Mouse (Mus musculus) adrenal gland, adult 18-20 months (tissue): Measurements from ENCODE around the gene Ttc6. TPM values are rescaled to one million over a fixed set of nuclear protein-coding genes. Genes with fewer than 3 reads are reported as not detected.
A peak's percentile ranks its signal among the peaks of the same experiment; 100 is the strongest.

Experiments
- DNase-seq, 2 experiments: peaks; one replicate each; pipeline ENCODE4 v3.0.0; 2021 to 2022; ENCODE audit warnings: low spot score in 2 of 2
- long read RNA-seq, 2 experiments: library from polyadenylated mRNA; stranded (forward); transcript quantifications; one replicate each; pipeline ENCODE4 v2.0.0; 2021
- total RNA-seq, 2 experiments: library from RNA; stranded (reverse); gene quantifications; 1 replicate in 1 of 2; 2 replicates in 1 of 2; pipeline ENCODE4 v1.2.3; 2021

Gene Ttc6
- not detected for total RNA-seq
- long read RNA-seq, experiment 1, result 0 reads
- long read RNA-seq, experiment 2, result 0 reads

DNA sequence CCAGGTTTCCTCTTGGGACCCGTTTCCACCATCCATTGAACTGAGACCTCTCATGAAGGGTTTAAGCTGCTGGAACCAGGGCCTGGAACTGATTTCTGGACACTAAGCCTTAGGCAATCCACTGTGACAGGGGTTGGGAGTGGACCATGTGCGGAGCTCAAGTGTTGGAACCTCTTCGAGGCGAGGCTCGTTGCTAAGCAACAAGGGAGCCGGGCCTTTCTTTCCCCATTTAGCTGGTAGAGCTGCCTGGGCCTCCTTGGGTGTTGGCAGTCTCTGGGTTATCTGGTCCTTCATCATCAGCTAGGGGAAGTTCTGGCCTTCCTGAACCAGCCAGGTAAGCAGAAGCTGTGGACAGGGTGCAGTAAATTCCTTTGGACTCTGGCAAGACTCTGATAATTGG lies at the start of gene Ttc6:
TSS of gene Ttc6 (plus strand) at position 205 of the 400 bp plus-strand sequence.
- DNase-seq, result no peak

DNA sequence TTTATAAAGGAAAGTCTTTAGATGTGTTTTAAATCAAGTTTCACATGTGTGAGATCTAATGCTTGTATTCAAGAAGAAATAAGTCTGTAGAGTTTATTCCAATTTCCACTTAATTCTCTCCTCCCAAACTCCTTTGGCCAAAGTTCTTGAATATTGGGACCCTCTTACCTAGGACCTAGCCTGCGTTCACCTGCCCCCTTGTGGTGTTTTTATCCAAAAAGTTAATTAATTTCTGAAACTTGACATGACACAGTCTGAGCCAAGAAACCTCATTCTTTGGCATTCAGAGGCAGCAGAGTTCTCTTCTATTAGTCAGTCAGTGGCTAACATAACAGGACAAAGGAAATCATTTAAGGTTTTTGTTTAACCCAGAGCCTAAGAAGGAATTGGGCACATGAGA lies 49.4 kb upstream of the Ttc6 start:
- no peak for DNase-seq

DNA sequence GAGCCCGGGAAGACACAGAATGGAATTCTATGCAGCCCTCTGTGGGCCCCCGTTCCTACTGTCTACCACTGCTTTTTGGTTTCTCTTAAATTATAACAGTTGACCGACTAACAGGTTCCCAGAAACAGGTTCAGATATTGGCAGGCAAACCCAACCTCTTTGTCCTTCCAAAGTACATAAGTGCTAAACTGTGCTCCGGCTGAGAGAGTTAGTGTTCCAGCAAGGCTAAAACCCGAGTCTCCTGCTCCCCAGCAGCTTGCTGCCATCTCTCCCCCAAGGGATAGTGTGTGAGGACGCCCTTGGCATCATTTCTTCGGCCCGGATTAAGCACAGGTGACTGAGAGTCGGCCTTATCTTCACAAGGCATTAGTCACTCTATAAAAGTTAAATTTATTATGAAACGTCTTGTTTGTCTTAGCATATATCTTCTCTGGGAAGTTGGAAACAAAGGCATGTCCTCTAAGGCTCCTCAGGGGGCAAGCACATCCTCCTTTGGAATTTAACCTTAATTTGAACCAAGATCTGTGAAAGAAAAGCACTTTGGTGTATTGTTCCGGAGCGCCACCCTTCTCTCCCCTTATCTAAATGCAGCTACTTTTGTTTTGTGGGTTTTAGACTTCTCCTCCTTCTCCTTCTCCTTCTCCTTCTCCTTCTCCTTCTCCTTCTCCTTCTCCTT lies 48.1 kb upstream of the Ttc6 start:
- no peak for DNase-seq

DNA sequence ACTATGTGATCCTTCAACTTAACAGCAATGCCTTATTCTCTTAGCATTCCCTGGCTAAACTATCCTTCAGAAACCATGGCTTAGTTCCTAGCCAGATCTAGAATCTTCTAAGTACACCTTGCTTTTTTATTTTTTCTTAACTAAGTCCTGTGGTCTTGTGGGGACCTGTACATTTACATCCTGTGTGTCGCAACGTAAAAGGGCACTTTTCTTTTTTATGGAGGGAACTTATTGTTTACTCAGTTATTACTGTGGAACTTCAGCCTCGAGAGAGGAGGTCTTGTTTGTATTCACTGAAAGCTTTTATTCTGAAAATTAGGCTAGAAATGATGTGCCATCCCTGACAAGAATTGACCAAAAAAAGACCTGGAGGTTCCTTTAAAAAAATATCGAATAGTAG lies 35.6 kb upstream of the Ttc6 start:
- no peak for DNase-seq

DNA sequence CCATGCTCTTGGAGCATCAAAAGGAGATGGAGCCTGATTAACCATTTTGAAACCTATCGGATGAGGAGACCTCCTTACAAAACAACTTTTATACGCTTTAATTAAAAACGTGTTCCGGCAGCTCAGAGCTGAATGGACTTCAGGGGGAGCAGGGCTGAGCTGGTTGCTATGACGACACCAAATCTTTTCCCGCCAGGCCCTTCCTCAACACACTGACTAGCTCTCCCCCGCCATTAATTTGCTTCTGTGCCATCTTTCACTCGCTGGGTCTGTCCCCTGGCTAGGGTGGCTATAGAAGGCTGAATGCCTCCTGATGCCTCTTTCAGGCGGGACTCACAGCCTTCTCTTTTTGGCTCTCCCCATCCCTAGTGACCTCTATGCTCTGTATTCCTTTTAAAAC lies 33.4 kb upstream of the Ttc6 start:
- no peak for DNase-seq

DNA sequence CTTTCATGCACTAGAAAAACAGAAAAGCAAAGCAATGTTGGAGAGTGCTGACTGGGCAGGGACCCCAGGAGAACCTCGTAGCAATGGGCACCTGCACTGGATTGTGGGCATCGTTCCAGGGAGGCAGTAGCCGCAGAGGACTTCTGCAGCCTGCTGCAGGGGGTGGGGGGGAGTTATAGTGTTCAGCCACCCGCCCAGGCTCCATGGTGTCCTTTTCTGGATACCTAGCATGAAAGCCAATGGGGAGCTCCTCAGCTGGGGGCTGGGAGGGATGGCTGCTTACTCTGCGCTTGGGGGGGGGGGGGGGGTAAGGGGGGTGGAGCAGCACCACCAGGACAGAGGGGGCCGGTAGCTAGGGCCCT lies 29.4 kb upstream of the Ttc6 start:
- DNase-seq, result no peak

DNA sequence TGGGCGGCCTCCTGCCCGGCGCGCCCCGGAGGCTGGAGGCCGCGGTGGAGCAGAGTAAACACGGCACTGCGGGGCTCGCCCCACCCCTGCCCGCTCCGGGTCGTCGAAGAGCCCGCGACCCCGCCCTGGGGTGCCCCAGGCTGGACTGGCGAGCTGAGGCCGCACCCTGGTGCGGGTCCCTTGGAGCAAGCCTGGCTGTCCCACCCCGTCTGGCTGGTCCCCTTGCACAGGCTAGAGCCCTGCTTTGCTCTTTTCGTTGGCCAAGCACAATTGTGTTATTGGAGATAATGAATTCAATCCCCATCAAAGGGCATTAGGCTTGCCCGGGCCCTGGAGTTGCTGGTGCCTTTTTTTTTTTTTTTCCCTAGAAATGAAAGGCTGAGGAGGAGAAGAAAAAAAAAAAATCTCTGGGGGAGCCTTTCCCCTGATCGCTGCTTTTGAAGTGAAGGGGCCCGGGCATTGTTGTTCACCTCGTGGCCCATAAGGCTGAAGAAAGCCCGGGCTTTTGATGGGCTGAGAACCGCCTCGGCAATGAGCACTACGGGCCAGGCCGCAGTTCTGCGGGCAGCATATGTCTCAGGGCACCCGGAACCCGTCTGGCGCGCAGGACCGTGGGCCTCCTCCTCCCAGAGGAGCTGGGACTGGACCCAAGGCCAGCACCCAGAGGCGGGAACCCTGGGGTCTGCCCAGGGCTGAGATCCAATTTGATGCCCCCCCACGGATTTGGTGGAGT lies 28.9 kb upstream of the Ttc6 start:
- DNase-seq, result no peak

DNA sequence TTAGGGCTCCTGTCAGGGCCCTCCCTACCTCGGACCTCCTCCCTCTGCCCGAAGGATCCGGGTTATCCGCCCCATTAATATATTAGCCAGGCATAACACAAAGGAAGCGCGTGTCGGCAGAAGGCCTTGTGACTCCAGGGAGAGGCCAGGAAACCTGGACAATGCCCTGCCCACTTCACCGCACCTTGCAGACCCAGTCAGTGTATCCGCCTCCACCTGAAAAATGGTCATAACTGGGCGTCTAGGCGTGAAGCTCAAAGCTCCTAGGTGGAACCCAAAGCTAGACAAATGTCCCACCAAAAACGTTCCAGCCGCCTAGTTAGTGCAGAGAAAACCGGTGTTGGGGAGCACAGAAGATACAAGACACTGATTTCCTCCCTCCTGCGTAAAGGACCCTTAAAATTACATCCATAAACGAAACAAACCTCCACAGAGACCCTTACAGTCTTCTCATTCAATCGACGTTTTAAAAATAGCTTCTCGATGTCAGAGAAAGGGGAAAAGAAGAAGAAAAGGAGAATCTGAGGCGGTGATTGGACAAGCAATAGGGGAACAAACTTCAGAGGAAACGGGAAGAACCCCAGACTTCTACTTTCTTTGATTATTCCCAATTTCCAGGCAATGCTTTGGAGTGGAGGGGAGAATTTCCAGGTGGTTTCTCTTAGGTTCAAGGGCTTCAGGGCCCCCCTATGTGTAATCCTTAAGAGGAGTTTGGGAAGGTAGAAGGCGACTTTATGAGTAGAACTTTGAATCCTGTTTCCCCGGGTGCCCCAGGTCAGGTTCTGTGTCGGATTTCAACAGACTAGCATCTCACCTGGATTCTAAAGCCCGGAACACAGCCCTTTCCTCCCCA lies 27.6 kb upstream of the Ttc6 start:
- no peak for DNase-seq

DNA sequence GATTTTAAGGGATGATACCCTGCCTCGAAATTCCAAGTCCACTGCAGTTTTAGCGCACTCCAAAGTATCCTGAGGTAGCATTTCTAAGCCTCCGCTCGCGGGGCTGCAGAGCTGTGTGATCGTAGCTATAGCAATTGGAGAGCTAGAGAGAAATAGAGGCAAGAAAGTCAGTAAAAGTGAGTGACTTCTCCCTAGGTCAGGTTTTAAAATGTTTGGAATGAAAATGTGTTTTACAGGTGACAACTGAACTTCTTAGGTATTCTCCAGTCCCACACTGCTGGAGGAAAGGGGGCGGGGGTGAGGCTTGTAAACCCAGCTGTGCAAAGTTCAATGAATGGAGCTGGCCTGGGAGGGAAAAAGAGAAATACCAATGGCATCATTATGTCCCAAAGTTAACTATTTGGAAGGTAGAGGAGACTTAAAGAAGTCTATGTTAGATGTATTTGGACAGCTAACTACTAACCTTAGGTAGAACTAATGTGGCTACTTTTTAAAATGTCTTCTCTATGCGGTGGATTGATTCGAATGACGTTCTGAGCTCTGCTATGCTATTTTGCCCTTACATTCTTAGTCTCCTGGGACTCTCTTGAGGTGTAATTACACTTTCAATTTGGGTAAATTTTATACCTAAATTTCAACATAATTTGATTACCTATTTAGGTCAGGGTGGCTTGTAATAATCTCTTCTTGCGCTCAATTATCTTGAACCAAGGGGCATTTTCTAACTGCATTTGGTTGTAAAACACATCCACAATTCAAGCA lies 26.8 kb upstream of the Ttc6 start:
- no peak for DNase-seq

DNA sequence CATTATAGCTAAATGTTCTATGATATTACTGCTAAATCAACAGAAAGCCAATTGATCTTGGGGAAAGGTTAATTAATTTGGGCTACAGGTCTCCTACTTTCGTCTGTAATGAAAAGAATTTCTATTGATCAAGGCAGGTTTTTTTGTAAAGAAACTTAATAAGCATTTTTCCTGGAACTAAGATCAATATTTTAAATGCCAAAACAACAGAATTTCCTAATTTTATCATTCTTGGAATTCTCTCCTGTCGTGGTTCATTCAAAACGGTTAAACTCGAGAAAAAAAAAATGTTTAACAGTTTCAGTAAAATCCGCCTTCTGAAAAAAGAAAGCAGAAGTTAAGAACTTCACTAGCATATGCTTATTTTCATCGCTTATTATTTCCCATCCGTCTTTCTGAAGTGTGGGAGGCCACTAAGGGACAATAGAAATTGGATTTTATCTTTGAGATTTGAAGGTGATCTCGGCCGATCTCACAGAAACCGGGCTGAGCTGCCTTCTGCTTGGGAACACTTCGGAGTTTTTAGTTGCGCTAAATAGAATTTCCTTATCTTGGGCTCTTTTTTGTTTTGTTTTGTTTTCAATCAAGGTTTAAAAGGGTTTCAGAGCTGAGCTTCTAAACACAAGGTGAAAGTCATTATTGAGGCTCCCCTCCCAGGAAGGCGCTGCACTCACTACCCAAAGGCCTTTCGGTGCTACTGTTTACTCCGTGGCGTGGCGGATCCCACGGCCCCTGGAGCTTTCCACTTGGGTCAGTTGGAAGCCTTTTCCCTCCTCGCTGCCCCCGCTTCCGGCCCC lies 25.9 kb upstream of the Ttc6 start:
- DNase-seq, result no peak

DNA sequence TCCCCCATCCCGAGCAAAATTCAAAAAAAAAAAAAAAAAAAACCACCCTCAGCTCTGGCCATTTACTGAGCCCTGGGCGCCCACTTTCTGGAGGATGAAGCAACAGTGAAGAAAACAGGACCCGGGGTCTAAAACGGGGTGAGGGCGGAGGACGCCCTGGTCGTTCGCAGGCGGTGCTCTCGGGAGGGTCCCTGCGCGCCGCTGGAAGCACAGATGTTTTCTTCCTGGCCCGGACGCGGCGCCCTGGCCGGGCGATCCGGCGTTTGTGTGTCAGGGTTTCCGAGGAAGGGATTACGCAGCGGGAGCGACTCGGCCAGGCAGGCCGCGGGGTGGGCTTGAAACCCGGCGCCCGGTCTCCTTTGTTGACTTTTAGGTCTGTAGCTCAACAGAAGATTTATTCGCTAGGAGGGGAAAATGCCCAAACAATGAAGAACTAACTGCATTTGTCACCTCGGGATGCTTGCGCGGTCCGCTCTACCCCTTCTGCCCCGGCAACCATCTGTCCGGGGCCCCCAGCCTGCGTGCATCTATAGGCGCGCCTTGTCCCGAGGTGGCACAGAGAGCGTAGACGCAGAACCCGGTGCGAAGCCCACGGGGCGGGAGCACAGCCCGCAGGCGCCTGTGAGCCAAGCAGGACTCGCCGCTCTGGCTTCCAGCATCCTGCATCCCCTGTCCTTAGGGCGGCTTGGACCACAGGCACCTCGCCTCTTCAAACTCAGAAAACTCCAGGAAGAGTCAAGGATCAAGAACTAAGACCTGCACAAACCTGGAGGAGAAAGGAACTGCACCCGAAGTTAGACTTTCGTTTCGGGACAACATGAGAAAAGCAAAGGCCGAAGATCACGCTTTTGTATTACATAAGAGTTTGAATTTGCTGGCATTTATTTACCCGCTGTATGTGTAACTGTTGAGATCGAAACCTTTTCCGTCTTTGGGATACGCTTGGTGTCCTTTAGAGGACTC lies 25.0 kb upstream of the Ttc6 start:
- DNase-seq, result no peak

DNA sequence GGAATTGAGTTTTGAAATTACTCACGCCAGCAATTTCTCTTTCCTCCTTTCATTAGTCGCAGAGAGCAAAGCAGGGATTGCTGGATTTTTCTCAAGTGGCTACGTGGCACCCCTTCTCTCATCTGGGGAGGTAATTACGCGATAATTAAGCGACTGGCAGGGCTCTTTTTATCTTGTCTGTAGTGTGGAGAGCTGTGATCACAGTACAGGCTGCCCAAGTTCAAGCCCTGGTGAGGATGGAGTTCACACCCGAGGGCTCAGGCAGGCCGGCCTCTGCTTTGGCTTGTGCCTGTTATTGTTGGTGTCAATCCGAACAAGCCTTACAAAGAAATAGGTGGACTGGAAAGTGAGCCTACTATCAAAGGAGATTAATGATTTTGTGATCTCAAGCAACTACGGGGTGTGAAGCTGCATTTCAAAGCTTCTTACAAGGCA lies 24.3 kb upstream of the Ttc6 start:
- no peak for DNase-seq

DNA sequence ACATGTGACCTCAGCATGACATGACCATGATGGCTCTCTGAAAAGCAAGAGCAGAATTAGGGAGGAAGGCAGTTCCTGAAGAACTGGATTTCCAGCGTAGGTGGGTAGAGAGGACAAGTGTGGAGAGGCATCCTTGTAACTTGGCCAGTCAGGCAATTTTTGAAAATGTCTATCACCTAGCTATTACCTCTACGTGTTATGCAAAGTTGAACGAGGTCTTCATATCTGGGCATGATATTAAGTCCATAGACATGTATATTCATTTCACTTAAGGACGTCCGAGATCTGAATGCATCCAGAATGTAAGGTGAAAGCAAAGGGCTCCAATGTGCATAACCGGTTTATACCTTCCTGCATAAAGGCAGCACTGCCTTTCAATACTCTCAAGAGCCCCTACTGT lies 22.8 kb upstream of the Ttc6 start:
- DNase-seq, result no peak

DNA sequence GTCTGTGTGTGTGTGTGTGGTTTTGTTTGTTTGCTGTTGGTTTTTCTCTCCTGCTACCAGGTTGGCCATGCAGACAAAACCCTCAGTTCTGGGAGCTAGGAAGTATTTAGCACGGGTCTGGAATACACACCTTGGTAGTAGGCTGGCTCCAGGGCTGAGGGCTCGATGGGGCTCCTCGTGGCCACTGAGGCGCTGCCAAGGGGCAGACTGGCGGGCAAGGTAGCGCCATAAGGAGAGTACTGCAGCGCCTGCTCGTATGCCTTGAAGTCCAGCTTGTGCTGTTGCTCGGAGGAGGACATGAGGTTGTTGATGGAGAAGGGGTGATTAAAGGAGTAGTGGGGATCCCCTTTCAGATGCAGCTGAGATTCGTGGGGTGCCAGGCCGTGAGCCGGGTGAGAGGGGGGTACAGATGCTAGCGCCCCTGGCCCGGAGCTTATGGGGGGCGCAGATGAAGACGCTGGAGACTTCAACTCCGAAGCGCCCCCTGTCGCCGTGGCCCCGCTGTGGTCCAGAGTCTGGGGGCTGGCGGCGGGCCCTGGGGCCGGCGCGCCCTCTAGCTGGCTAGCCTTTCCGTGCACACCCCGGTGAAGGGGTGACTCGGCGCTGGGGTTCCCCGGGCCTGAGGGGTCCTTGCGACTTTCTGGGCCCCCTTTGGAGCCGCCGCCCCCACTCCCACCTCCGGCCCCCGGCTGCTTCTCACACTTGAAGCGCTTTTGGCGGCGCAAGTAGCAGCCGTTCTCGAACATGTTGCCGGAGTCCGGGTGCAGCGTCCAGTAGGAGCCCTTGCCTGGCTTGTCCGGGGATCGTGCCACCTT lies 21.8 kb upstream of the Ttc6 start:
- no peak for DNase-seq

DNA sequence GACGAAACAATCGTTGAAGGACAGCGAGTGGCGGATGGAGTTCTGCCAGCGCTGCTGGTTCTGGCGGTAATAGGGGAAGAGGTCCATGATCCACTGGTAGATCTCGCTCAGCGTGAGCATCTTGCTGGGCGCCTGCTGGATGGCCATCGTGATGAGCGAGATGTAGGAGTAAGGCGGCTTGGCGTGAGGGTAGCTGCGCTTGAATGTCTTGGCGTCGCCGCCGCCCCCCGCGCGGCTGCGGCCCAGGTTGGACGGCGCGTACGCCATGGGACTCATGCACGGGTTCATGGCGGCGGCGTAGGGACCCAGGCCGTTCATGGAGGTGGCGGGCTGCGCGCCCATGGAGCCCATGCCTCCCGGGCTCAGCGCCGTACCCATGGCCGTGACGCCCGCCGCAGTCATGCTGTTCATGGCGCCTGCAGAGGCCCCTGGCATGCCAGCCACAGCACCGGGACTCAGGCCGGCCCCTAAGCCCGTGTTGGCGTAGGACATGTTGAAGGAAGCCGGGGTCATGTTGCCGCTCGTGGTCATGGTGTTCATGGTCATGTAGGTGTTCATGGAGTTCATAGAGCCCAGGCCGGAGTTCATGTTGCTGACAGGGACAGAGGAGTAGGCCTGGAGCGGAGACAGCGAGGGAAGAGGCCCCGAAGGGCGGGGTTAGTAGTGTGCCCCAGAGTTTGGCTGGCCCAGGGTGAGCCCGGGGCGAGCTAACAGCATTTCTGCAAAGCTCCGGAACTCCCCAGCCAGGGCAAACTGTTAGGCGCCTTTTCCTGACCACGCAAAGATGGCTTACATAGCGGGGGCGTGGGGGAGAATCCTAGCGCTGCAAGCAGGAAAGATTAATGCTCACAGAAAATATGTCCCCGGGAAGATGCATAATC lies 20.9 kb upstream of the Ttc6 start:
- no peak for DNase-seq

DNA sequence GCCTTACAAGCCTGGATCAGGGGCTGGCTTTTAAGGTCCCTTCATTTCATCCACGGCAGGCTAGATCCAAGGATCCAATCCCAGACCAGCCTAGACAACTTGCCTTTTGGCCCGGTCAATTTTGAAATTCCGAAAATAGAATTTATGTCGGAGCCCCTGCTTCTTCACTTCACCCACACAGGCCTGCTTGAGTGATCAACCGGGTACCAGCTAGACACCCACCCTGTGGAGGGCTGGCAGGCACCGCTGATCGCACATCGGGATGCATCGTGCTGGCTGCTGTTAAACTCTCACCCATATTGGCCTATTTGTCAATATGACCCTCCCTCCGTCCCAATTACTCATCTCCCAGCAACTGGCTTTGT lies 20.3 kb upstream of the Ttc6 start:
- DNase-seq, result no peak

DNA sequence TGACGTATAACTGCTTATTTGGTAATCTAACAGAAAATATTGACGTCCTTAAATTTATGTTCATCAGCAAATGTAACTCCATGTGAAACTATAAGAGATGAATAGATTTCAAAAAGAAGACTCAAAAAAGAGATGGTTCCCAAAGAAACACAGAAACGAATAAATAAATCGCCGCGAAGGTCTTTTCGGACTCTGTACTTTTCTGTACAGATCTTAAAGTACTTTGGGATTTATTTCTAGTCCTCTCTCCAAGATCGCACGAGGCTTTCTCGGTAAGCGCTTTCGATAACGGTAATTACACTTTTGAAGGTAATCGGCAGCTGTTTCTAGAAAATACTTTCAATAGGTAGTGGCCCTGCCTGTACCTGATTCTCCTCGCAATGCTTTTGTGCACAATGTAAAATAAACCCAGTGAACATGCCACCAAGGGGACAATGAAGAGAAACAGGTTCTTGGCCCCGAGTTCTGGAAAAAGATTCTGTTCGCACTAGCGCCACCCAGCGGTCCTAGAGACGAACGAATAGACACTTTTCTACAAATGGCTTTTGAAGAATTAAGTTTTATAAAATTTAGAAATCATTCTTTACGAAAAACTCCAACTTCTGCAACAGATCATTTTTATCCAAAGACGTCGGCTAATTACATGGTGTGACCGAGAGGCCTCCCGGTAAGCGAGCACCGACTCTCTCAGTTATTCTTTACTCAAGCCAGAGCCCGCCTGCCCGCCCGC lies 19.1 kb upstream of the Ttc6 start:
- peak in 1 of 2 experiments; percentile 49 for DNase-seq
